Mouse (Mus musculus): ENCODE data around the gene Pdlim5.
"Not testable (repeated sequence)": the region's sequence is repeated elsewhere in the genome, so short reads cannot be mapped to it uniquely, and the experiment has no call there.

The Pdlim5 gene

GRCm38 (mm10) chr3:142395520-142396193 lies at the start of gene Pdlim5:
Pdlim5 (minus strand) TSS chr3:142395696.
- peak; percentile 92 to 95 for DNase-seq (ENCODE audit: low spot score in 2 of 2)

GRCm38 (mm10) chr3:142443710-142444043 lies 48.2 kb upstream of the Pdlim5 start:
- DNase-seq (ENCODE audit: low spot score in 2 of 2) = no peak

- DNase-seq (ENCODE audit: low spot score in 2 of 2) = peak; percentile 49 to 75
These were observed 47.7 kb upstream of the Pdlim5 start for GRCm38 (mm10) chr3:142443006-142443709.

- DNase-seq (ENCODE audit: low spot score in 2 of 2) = no peak
These were observed 46.7 kb upstream of the Pdlim5 start for GRCm38 (mm10) chr3:142442161-142442560.

GRCm38 (mm10) chr3:142441142-142441541 lies 45.6 kb upstream of the Pdlim5 start:
- no peak for DNase-seq (ENCODE audit: low spot score in 2 of 2)

GRCm38 (mm10) chr3:142440191-142440590 lies 44.7 kb upstream of the Pdlim5 start:
- no peak for DNase-seq (ENCODE audit: low spot score in 2 of 2)

- no peak for DNase-seq (ENCODE audit: low spot score in 2 of 2)
These were observed 44.1 kb upstream of the Pdlim5 start for GRCm38 (mm10) chr3:142439591-142440093.

- DNase-seq (ENCODE audit: low spot score in 2 of 2) = not testable (repeated sequence)
These were observed 43.1 kb upstream of the Pdlim5 start for GRCm38 (mm10) chr3:142438630-142439029.

GRCm38 (mm10) chr3:142436824-142437223 lies 41.3 kb upstream of the Pdlim5 start:
- no peak for DNase-seq (ENCODE audit: low spot score in 2 of 2)

- DNase-seq (ENCODE audit: low spot score in 2 of 2) = no peak
These were observed 40.7 kb upstream of the Pdlim5 start for GRCm38 (mm10) chr3:142436212-142436611.

- no peak for DNase-seq (ENCODE audit: low spot score in 2 of 2)
These were observed 39.3 kb upstream of the Pdlim5 start for GRCm38 (mm10) chr3:142434786-142435168.

GRCm38 (mm10) chr3:142434127-142434785 lies 38.8 kb upstream of the Pdlim5 start:
- no peak for DNase-seq (ENCODE audit: low spot score in 2 of 2)

- DNase-seq (ENCODE audit: low spot score in 2 of 2) = no peak
These were observed 36.0 kb upstream of the Pdlim5 start for GRCm38 (mm10) chr3:142431481-142431880.

GRCm38 (mm10) chr3:142430048-142430447 lies 34.6 kb upstream of the Pdlim5 start:
- no peak for DNase-seq (ENCODE audit: low spot score in 2 of 2)

- no peak for DNase-seq (ENCODE audit: low spot score in 2 of 2)
These were observed 31.3 kb upstream of the Pdlim5 start for GRCm38 (mm10) chr3:142426806-142427205.

GRCm38 (mm10) chr3:142424134-142424533 lies 28.6 kb upstream of the Pdlim5 start:
- no peak for DNase-seq (ENCODE audit: low spot score in 2 of 2)

GRCm38 (mm10) chr3:142423501-142423917 lies 28.0 kb upstream of the Pdlim5 start:
- no peak for DNase-seq (ENCODE audit: low spot score in 2 of 2)

GRCm38 (mm10) chr3:142422229-142422628 lies 26.7 kb upstream of the Pdlim5 start:
- no peak for DNase-seq (ENCODE audit: low spot score in 2 of 2)

GRCm38 (mm10) chr3:142421470-142421869 lies 26.0 kb upstream of the Pdlim5 start:
- no peak for DNase-seq (ENCODE audit: low spot score in 2 of 2)

GRCm38 (mm10) chr3:142417996-142418395 lies 22.5 kb upstream of the Pdlim5 start:
- no peak for DNase-seq (ENCODE audit: low spot score in 2 of 2)

- no peak for DNase-seq (ENCODE audit: low spot score in 2 of 2)
These were observed 17.9 kb upstream of the Pdlim5 start for GRCm38 (mm10) chr3:142413345-142413885.

GRCm38 (mm10) chr3:142410930-142411329 lies 15.4 kb upstream of the Pdlim5 start:
- no peak for DNase-seq (ENCODE audit: low spot score in 2 of 2)

All from spleen, postnatal 14 days (tissue).